11 mouse cellular contexts compared by ENCODE assay signal in genomic region chr8:57837384-57837783, GRCm38 (mm10).
A peak's percentile ranks its signal among the peaks of the same experiment; 100 is the strongest.
DNase-seq lines count a peak whose midpoint lies in the region; ATAC-seq and TF ChIP-seq lines count a peak whose summit lies in the region.
"Had no signal": no experiment of that assay in that cellular context is flagged by ENCODE, and none has a peak within 500 bp of the region (broad histone marks: within the 10 kb centered on the region; RNA-seq: fewer than 3 reads in every experiment).

No protein-coding gene starts in this region.

- no peak overlapping the region for H3K27ac ChIP-seq in heart, embryonic 15.5 days
- H3K27ac ChIP-seq in limb, embryonic 13.5 days: no peak overlapping the region

- ATAC-seq in heart, embryonic 15.5 days (replicated peaks; ENCODE audit: insufficient number of reproducible peaks, insufficient read depth, low FRiP score, low read depth): no peak
- no peak for ATAC-seq in limb, embryonic 13.5 days (ENCODE audit: low FRiP score, low read depth)

- no peak for TF ChIP-seq POLR2A in brain, embryonic 14.5 days (IDR thresholded peaks at IDR 0.05; ENCODE audit: borderline replicate concordance, extremely low read depth, insufficient read depth, insufficient read length, poor library complexity, severe bottlenecking)

- H3K36me3 ChIP-seq in heart, embryonic 15.5 days: no peaks in the 10 kb centered on the region
- H3K36me3 ChIP-seq in limb, embryonic 13.5 days: no peaks in the 10 kb centered on the region

- no peak overlapping the region for H3K9ac ChIP-seq in heart, embryonic 15.5 days
- H3K9ac ChIP-seq in limb, embryonic 13.5 days: no peak overlapping the region; the same call in 1 of the 2 replicates

- DNase-seq in heart, postnatal 4 days: no peak
- peak; percentile 68 for DNase-seq in brain, embryonic 14.5 days (ENCODE audit: low read depth)
- DNase-seq in cerebellum, adult 9-11 months: peak; percentile 66
- no peak for DNase-seq in gastrocnemius, postnatal 36 days
- DNase-seq in gastrocnemius, postnatal 4 days (ENCODE audit: low spot score in 2 of 2): no peak
- DNase-seq: kidney, adult 18-20 months; lung, postnatal 14 days had no signal

- intact Hi-C loops in gastrocnemius, postnatal 36 days (cut with DNase I): no loop called here

- no peak for TF ChIP-seq CTCF in brain, embryonic 14.5 days (IDR thresholded peaks at IDR 0.05; ENCODE audit: borderline replicate concordance, extremely low read depth, insufficient read depth, insufficient read length)

- H3K4me3 ChIP-seq in heart, embryonic 15.5 days: no peak overlapping the region
- 0 out of 2 replicates have a peak overlapping the region, but pooled peaks have one; percentile 15 for H3K4me3 ChIP-seq in limb, embryonic 13.5 days
- H3K4me3 ChIP-seq: erythroblast, embryonic 14.5 days; myocyte had no signal

- WGBS in heart, embryonic 15.5 days: 56% methylated on average over 8 of the region's 8 CpGs
- 54% methylated on average over 8 of the region's 8 CpGs for WGBS in limb, embryonic 13.5 days

- peak overlapping the region; percentile 35 for H3K4me2 ChIP-seq in heart, embryonic 15.5 days
- peak overlapping the region; percentile 50 for H3K4me2 ChIP-seq in limb, embryonic 13.5 days (replicated peaks)

- no peaks in the 10 kb centered on the region for H3K27me3 ChIP-seq in heart, embryonic 15.5 days
- no peaks in the 10 kb centered on the region for H3K27me3 ChIP-seq in limb, embryonic 13.5 days

- no peaks in the 10 kb centered on the region for H3K9me3 ChIP-seq in heart, embryonic 15.5 days (replicated peaks)
- no peaks in the 10 kb centered on the region for H3K9me3 ChIP-seq in limb, embryonic 13.5 days

- no peaks in the 10 kb centered on the region for H3K4me1 ChIP-seq in heart, embryonic 15.5 days (replicated peaks)
- peaks cover 6% of the 10 kb centered on the region for H3K4me1 ChIP-seq in limb, embryonic 13.5 days

Comparison
In these comparisons a context has a peak if more than half of its experiments do, and no peak if none do; other contexts are left out.
1. DNase-seq: peak in brain, embryonic 14.5 days (single experiment) and cerebellum, adult 9-11 months (single experiment); none in heart, postnatal 4 days (single experiment), gastrocnemius, postnatal 36 days (0 of 2) and gastrocnemius, postnatal 4 days (0 of 2).